13 mouse cellular contexts compared by ENCODE assay signal in genomic region chr5:67633138-67633782, GRCm38 (mm10). TPM values are rescaled to one million over a fixed set of nuclear protein-coding genes. Genes with fewer than 3 reads are reported as not detected.
DNase-seq lines count a peak whose midpoint lies in the region; ATAC-seq and TF ChIP-seq lines count a peak whose summit lies in the region.
"Had no signal": no experiment of that assay in that cellular context is flagged by ENCODE, and none has a peak within 500 bp of the region (broad histone marks: within the 10 kb centered on the region; RNA-seq: fewer than 3 reads in every experiment).

No protein-coding gene starts in this region.

- 35% methylated on average over 7 of the region's 7 CpGs for WGBS in heart, embryonic 13.5 days
- WGBS in forebrain, postnatal 0 days = 11% methylated on average over 7 of the region's 7 CpGs
- WGBS in midbrain, embryonic 15.5 days = 10% methylated on average over 7 of the region's 7 CpGs

- no peaks in the 10 kb centered on the region for H3K9me3 ChIP-seq in heart, embryonic 13.5 days
- H3K9me3 ChIP-seq in forebrain, postnatal 0 days (ENCODE audit: low read length) = no peaks in the 10 kb centered on the region
- H3K9me3 ChIP-seq in midbrain, embryonic 15.5 days = no peaks in the 10 kb centered on the region
- H3K9me3 ChIP-seq: liver, embryonic 15.5 days had no signal

- intact Hi-C loops in heart, postnatal 25 days (cut with DNase I) = no loop called here

- DNase-seq in heart, postnatal 25 days (ENCODE audit: low spot score) = no peak
- peak; percentile 18 for DNase-seq in brain, adult 2 months (ENCODE audit: low read depth, low spot score)
- no peak for DNase-seq in forebrain, postnatal 0 days
- DNase-seq in right cerebral cortex, postnatal 25 days = no peak
- no peak for DNase-seq in cerebellum, adult 9-11 months
- DNase-seq in testis, postnatal 14 days (ENCODE audit: low spot score) = no peak
- DNase-seq: B cell, adult 2 months; heart, adult 18-20 months had no signal

- H3K36me3 ChIP-seq in heart, embryonic 13.5 days = no peaks in the 10 kb centered on the region
- H3K36me3 ChIP-seq in forebrain, postnatal 0 days (ENCODE audit: insufficient read depth) = peaks cover 22% of the 10 kb centered on the region
- H3K36me3 ChIP-seq in midbrain, embryonic 15.5 days (replicated peaks) = 0 out of 2 replicates have a peak, but pooled peaks cover 4% of the 10 kb centered on the region

- no peak overlapping the region for H3K27ac ChIP-seq in heart, embryonic 13.5 days (replicated peaks)
- H3K27ac ChIP-seq in forebrain, postnatal 0 days (ENCODE audit: low read depth, low read length) = no peak overlapping the region
- H3K27ac ChIP-seq in midbrain, embryonic 15.5 days = no peak overlapping the region
- H3K27ac ChIP-seq: layer of hippocampus, adult 2 months; liver, embryonic 15.5 days had no signal

- H3K4me2 ChIP-seq in heart, embryonic 13.5 days = peak overlapping the region; percentile 43
- 0 out of 2 replicates have a peak overlapping the region, but pooled peaks have one; percentile 10 for H3K4me2 ChIP-seq in forebrain, postnatal 0 days (ENCODE audit: low read depth)
- 0 out of 2 replicates have a peak overlapping the region, but pooled peaks have one; percentile 3 for H3K4me2 ChIP-seq in midbrain, embryonic 15.5 days
- H3K4me2 ChIP-seq: liver, embryonic 15.5 days had no signal

- 0 out of 2 replicates have a peak overlapping the region, but pooled peaks have one; percentile 19 for H3K9ac ChIP-seq in heart, embryonic 13.5 days
- H3K9ac ChIP-seq in forebrain, postnatal 0 days = no peak overlapping the region
- H3K9ac ChIP-seq in midbrain, embryonic 15.5 days = no peak overlapping the region
- H3K9ac ChIP-seq: liver, embryonic 15.5 days had no signal

- no peak overlapping the region for H3K4me3 ChIP-seq in heart, embryonic 13.5 days
- no peak overlapping the region for H3K4me3 ChIP-seq in forebrain, postnatal 0 days (ENCODE audit: low read depth, low read length)
- no peak overlapping the region for H3K4me3 ChIP-seq in midbrain, embryonic 15.5 days
- H3K4me3 ChIP-seq: erythroblast, embryonic 14.5 days; layer of hippocampus, adult 2 months; liver, embryonic 15.5 days had no signal

- no peaks in the 10 kb centered on the region for H3K27me3 ChIP-seq in heart, embryonic 13.5 days (replicated peaks)
- no peaks in the 10 kb centered on the region for H3K27me3 ChIP-seq in forebrain, postnatal 0 days (ENCODE audit: insufficient read depth, low read length)
- H3K27me3 ChIP-seq in midbrain, embryonic 15.5 days (replicated peaks) = peaks cover 52% of the 10 kb centered on the region
- H3K27me3 ChIP-seq: liver, embryonic 15.5 days had no signal

- no peak for ATAC-seq in heart, embryonic 13.5 days (ENCODE audit: extremely low read depth, insufficient number of reproducible peaks, low FRiP score, low TSS enrichment)
- peak; percentile 18; the same call in 1 of the 2 replicates for ATAC-seq in forebrain, postnatal 0 days
- ATAC-seq in midbrain, embryonic 15.5 days (replicated peaks) = no peak; the same call in 1 of the 2 replicates

- no peak for TF ChIP-seq CTCF in forebrain, postnatal 0 days (IDR thresholded peaks at IDR 0.05; ENCODE audit: low read depth)

- H3K4me1 ChIP-seq in heart, embryonic 13.5 days = peaks cover 15% of the 10 kb centered on the region
- H3K4me1 ChIP-seq in forebrain, postnatal 0 days (ENCODE audit: insufficient read depth) = no peaks in the 10 kb centered on the region
- peaks cover 13% of the 10 kb centered on the region for H3K4me1 ChIP-seq in midbrain, embryonic 15.5 days

RNA-seq across cellular contexts. Expression of gene Shisa3, which starts 25.6 kb away (rescaled TPM):
- 2.9 and 3.9 TPM in 2 replicates for polyA plus RNA-seq in heart, embryonic 13.5 days (2015; fragmentation: Nextera tagmentation; extraction: Ambion mirVana)
- total RNA-seq in heart, postnatal 25 days (2021) = 1 to 10 TPM in 1 of 2 experiments, under 1 TPM in 1; 0.64 to 1.0 TPM
- total RNA-seq in forebrain, postnatal 0 days (2014; rRNA removed) = 1.4 and 1.9 TPM in 2 replicates
- polyA plus RNA-seq in forebrain, postnatal 0 days (2015; fragmentation: Nextera tagmentation; extraction: Ambion mirVana) = 0.62 and 0.65 TPM in 2 replicates
- 34.4 and 37.2 TPM in 2 replicates for polyA plus RNA-seq in midbrain, embryonic 15.5 days (2015; fragmentation: Nextera tagmentation; extraction: Ambion mirVana)
- polyA plus RNA-seq: erythroblast, embryonic 14.5 days had no signal
